In the genomic region with DNA sequence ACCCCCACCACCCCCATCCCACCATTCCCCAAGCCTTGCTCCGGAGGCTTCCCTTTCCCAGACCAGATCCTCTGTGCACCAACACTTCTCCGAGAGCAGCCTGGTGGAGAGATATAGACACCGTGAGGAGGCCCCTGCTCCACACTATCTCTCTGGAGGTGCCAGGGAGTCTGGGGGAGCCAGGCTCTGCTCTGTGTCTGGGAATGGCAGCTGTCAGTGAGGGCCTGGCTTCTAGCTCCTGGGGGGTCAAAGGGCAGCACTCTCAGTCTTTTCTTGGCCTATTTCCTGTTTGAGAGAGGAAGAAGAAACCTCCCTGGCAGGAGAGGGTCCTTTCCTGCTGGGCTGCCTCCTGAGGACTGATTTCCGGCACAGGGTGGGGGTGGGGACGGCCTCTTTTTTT, we compare ENCODE assay signal across 1 mouse cellular context.
TF ChIP-seq lines count a peak whose summit lies in the region.

No protein-coding gene starts in this region.

TF ChIP-seq in CH12.LX, 34 proteins besides CTCF, POLR2A, EP300 and RAD21:
- TF ChIP-seq PAX5 (IDR thresholded peaks at IDR 0.05; ENCODE audit: low read length) (no peak), USF2 (conservative IDR thresholded peaks at IDR 0.05; ENCODE audit: low read depth, low read length) (no peak), BHLHE40 (IDR thresholded peaks at IDR 0.05; ENCODE audit: low read depth, low read length) (0 out of 2 replicates have a peak, but pooled peaks have one; percentile 2), SIN3A (IDR thresholded peaks at IDR 0.05; ENCODE audit: low read length) (no peak)
TF ChIP-seq in CH12.LX: peak in this region for 1.
